Mouse (Mus musculus) liver, postnatal 0 days (tissue): ENCODE measurements at regions not wholly inside any gene's neighbourhood (a gene's known extent, or its start where the extent isn't known, plus 50 kb on each side); places are given as distances from the start of the nearest gene placed in this dataset.

ENCODE experiments used
- CTCF ChIP-seq: sonication (generic); IDR thresholded peaks from 2 replicates; pipeline ENCODE4 v1.5.1; 2016; ENCODE audit warnings: antibody characterized with exemption, low read depth
- EP300 ChIP-seq: IDR thresholded peaks from 2 replicates; pipeline ENCODE4 v1.6.1; 2016; ENCODE audit warnings: antibody characterized with exemption, low read depth, mild to moderate bottlenecking

GRCm38 (mm10) chr1:73716901-73717300, 407.3 kb downstream of the Tns1 start:
- TF ChIP-seq EP300 = no peak
- no peak for TF ChIP-seq CTCF
